Mouse (Mus musculus): ENCODE measurements around the gene Cnbd2.

GRCm38 (mm10) chr2:156267636-156268035 is 44.5 kb upstream of the Cnbd2 start:
- no peak for TF ChIP-seq CTCF (IDR thresholded peaks at IDR 0.05; ENCODE audit: control insufficient read depth, insufficient read depth, insufficient read length)
- no peak for TF ChIP-seq FOSL1 (IDR thresholded peaks at IDR 0.05; ENCODE audit: insufficient read depth, low read length, poor library complexity, severe bottlenecking)
